Mouse (Mus musculus): ENCODE measurements at regions not wholly inside any gene's neighbourhood (a gene's known extent, or its start where the extent isn't known, plus 50 kb on each side); places are given as distances from the start of the nearest gene placed in this dataset.

DNA sequence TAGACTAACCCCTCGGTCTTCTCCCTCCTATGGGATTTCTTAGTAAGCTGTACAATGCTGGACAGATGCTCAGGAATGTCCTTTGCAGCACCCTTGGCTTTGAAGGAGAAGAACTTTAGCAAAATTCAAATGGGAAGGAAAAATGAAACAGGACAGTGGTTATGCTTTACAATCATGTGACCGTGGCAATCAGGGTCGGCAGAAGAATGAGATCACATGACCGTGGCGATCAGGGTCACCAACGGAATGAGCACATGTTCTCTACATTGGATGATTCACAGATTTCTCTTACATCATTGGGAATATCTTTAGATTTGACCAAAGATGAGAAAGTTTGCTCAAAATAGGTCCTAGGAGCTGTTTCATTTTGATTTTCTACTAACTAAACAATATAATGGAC lies 108.7 kb upstream of the Sgcd start:
- TF ChIP-seq POLR2A (IDR thresholded peaks at IDR 0.05; ENCODE audit: borderline replicate concordance, control insufficient read depth, low read depth, low read length) = no peak
- no peak for TF ChIP-seq CTCF (IDR thresholded peaks at IDR 0.05; ENCODE audit: control insufficient read depth, insufficient read depth, low read length)
